Mouse (Mus musculus) large intestine, adult 2 months (tissue): Measurements from ENCODE around the gene Ttyh2. TPM values are rescaled to one million over a fixed set of nuclear protein-coding genes. Genes with fewer than 3 reads are reported as not detected.

Experiments
- DNase-seq: peaks from one replicate; pipeline ENCODE4 v3.0.0-alpha.2; 2012; ENCODE audit warnings: low read depth, low spot score
- WGBS: fragments of 180-500 bp; shearing (Covaris S2); methylation state at CpG from one replicate; pipeline ENCODE4 v1.1.7; 2018; 5-methylcytosine and 5-hydroxymethylcytosine counted together
- polyA plus RNA-seq: library from polyadenylated mRNA; depleted of rRNA; stranded (reverse); fragments of >200 nt; gene quantifications from 2 replicates; pipeline ENCODE4 v1.2.3, GENCODE M21; 2012

Gene Ttyh2
- polyA plus RNA-seq, 1 experiment = 46.5 TPM

GRCm38 (mm10) chr11:114676431-114676830 is 1.2 kb downstream of the Ttyh2 start:
- peak; percentile 77 for DNase-seq
- 5% methylated on average over 14 of the region's 14 CpGs for WGBS

GRCm38 (mm10) chr11:114676896-114677530 is 1.8 kb downstream of the Ttyh2 start:
- WGBS = 38% methylated on average over 9 of the region's 9 CpGs
- no peak for DNase-seq

- no peak for DNase-seq
- WGBS = 18% methylated on average over 8 of the region's 8 CpGs
Measured at GRCm38 (mm10) chr11:114679582-114679981, 4.4 kb downstream of the Ttyh2 start.

GRCm38 (mm10) chr11:114680291-114680690 is 5.1 kb downstream of the Ttyh2 start:
- WGBS = 52% methylated on average over 10 of the region's 10 CpGs
- DNase-seq = no peak

DNA sequence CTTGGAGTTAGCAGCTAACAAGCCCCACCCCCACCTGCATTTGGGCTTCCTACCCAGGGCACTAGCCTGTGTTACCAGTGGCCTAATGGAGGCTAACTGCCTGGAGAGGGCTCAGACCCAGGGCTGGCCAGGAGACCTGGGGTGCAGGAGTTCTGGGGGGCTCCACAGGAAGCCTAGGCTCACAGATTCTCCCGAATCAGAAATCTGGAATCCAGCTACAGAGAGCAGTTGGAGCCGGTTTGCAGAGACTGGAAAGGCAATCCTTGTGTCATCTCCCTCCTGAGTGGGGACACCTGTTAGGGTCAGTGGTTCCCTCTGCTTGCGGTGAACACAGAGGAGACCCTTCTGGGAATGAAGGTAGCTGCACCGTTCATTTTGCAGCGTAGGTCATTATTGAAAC is 5.8 kb downstream of the Ttyh2 start:
- DNase-seq = no peak
- WGBS = 77% methylated on average over 5 of the region's 5 CpGs

DNA sequence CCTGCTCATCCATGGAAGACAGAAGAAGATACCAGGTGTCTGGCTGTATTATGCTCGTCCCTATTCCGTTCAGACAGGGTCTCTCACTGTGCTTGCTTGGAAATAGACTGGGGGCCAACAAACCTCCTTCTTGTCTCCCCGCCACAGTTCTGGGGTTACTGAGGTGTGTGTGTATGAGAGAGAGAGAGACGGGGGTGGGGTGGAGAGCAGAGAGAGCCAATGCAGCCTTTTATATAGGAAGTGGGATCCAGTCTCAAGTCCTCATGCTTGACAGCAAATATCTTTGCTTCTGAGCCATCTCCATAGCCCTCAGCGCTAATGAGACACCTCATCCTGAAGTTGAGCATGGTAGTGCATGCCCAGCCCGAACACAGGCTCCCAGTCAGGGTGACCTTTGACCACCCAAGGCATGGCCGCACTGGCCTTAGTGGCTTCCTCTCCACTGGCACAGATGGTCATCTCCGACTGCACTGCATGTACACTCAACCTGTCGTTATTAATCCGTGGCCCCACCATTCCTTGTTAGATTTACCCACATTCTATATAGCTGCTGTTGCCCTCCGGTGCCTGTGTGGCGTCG is 7.2 kb downstream of the Ttyh2 start:
- DNase-seq = no peak
- WGBS = 90% methylated on average over 13 of the region's 13 CpGs

GRCm38 (mm10) chr11:114683029-114683721 is 7.9 kb downstream of the Ttyh2 start:
- WGBS = 90% methylated on average over 10 of the region's 10 CpGs
- no peak for DNase-seq

GRCm38 (mm10) chr11:114683722-114684621 is 8.7 kb downstream of the Ttyh2 start:
- WGBS = 81% methylated on average over 20 of the region's 20 CpGs
- DNase-seq = no peak

- DNase-seq = no peak
- WGBS = 70% methylated on average over 14 of the region's 14 CpGs
Measured at GRCm38 (mm10) chr11:114684627-114685373, 9.6 kb downstream of the Ttyh2 start.

DNA sequence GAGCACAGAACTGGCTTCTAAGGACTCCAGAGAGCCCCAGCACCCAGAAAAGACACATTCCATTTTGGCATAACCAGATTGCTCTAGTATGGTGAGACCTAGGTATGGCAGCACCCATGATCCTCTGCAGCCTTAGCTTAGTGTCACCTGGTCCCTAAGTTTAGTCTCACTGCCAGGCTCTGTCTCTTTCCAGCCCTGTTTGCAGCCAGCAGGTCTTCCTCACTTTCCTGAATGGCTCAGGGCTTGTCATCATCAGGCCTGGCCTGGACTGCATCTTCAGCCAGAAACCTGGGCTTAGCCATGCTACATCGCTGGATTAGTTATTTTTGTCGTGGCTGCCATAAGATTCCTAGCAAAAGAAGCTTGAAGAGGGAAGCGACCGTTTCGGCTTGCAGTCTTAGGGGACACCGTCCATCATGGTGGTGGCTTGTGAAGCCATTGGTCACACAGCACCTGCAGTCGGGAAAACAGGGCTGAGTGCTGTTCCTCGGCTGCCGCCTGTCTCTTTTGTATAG is 10.4 kb downstream of the Ttyh2 start:
- WGBS = 84% methylated on average over 9 of the region's 9 CpGs
- DNase-seq = no peak

DNA sequence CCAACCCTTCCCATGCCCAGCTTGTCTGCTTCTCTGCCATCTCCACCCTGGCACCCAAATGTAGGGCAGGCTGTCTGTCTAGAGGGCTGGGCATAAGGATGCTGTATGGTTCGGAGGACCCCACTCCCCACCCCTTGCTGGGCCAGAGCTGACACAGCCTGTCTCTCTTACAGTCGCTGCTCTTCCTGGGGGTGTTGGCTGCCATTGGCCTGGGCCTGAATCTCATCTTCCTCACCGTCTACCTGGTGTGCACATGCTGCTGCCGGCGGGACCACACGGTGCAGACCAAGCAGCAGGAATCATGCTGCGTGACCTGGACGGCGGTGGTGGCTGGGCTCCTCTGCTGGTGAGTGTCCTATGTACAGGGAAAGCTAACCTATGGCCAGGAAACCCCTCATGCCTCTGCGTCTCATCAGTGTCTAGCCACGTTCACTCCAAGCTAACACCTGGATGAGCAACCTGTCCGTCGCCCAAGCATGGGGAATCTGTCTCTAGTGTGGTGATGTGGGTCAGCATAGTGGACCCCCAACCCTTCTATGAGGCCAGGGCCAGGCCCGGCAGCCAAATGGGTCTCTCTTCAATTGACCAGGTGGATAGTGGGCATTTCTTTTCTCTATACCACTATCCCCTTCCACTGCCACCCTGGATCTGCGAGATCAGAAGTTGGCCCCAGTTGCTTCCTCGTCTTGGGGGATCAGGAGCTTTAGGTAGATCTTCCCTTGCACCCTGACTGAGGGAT is 11.2 kb downstream of the Ttyh2 start:
- 94% methylated on average over 16 of the region's 16 CpGs for WGBS
- DNase-seq = no peak

GRCm38 (mm10) chr11:114687574-114688188 is 12.4 kb downstream of the Ttyh2 start:
- no peak for DNase-seq
- 56% methylated on average over 10 of the region's 10 CpGs for WGBS

GRCm38 (mm10) chr11:114688729-114689128 is 13.5 kb downstream of the Ttyh2 start:
- 99% methylated on average over 2 of the region's 3 CpGs for WGBS
- DNase-seq = no peak

DNA sequence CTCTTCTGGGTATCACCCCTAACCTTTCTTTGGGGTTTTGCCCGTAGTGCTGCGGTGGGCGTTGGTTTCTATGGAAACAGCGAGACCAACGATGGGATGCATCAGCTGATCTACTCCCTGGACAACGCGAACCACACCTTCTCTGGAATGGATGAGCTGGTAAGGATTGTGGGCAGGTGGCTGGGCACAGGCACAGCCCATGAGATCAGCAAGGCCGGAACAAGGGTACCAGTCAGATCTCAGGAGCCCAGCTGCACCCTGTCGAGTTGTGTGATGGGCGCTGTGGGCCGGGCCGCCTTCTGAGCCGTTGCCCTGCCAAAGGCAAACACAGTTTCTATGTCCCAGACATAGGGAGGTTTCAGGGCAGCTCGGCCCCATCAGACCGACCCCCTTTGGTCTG is 15.0 kb downstream of the Ttyh2 start:
- no peak for DNase-seq
- 89% methylated on average over 15 of the region's 15 CpGs for WGBS

DNA sequence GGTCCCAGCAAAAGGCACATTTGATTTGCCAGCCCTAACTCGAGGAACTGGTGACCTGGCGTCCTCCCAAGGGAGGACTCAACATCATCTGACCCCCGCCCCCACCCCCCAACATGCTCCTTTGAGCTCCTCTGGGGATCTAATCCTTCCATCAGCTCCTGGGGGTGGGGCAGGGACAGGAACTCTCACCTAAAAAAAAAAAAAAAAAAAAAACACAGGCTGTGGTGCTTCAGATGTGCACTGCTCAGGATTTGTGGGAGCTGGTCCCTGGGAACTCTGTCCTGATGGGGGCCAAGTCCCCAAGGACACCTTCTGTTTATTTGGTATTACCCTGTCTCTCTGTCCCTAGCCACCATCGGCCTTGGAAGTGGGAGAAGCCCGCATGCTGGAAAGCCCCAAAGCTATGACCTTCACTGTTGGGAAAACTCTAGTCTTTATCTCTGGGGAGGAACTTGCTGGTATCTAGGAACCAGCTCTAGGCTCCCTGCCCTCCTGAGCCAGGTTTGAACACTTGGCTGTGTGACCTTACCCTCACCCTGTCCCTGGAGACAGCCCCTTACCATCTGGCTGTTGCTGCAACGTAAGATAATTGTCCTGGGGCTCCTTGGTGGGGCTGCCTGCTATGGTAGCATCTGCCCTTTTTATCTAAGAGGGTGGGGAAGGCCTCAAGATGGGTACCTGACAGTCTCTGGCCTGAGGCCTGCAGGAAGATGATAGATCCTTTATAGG is 16.4 kb downstream of the Ttyh2 start:
- no peak for DNase-seq
- 74% methylated on average over 6 of the region's 6 CpGs for WGBS

- 75% methylated on average over 7 of the region's 7 CpGs for WGBS
- no peak for DNase-seq
Measured at GRCm38 (mm10) chr11:114692601-114693000, 17.4 kb downstream of the Ttyh2 start.

- whole genome bisulfite sequencing = 82% methylated on average over 6 of the region's 6 CpGs
- no peak for DNase-seq
Measured at GRCm38 (mm10) chr11:114693456-114693855, 18.2 kb downstream of the Ttyh2 start.
